Mouse (Mus musculus) embryo, embryonic 9.5 days (tissue): ENCODE data around the gene Pappa2.
A peak's percentile ranks its signal among the peaks of the same experiment; 100 is the strongest.

Source experiments
- DNase-seq: peaks from one replicate; pipeline ENCODE4 v3.0.0-alpha.2; 2017; ENCODE audit errors: extremely low spot score

Gene Pappa2

GRCm38 (mm10) chr1:158764727-158765126, 215.6 kb downstream of the Pappa2 start:
- no peak for DNase-seq

GRCm38 (mm10) chr1:158764211-158764610, 216.1 kb downstream of the Pappa2 start:
- no peak for DNase-seq

- no peak for DNase-seq
Measured at GRCm38 (mm10) chr1:158748356-158749096, 231.8 kb downstream of the Pappa2 start.

- no peak for DNase-seq
Measured at GRCm38 (mm10) chr1:158741449-158741848, 238.8 kb downstream of the Pappa2 start.

GRCm38 (mm10) chr1:158740949-158741348, 239.3 kb downstream of the Pappa2 start:
- DNase-seq = no peak

GRCm38 (mm10) chr1:158740161-158740766, 240.0 kb downstream of the Pappa2 start:
- DNase-seq = no peak

- DNase-seq = peak; percentile 6
Measured at GRCm38 (mm10) chr1:158739132-158739919, 241.0 kb downstream of the Pappa2 start.

GRCm38 (mm10) chr1:158732868-158733496, 247.3 kb downstream of the Pappa2 start:
- DNase-seq = no peak

- peak; percentile 59 for DNase-seq
Measured at GRCm38 (mm10) chr1:158713301-158714095, 266.8 kb downstream of the Pappa2 start.

GRCm38 (mm10) chr1:158701336-158701735, 279.0 kb downstream of the Pappa2 start:
- DNase-seq = no peak

- DNase-seq = no peak
Measured at GRCm38 (mm10) chr1:158700147-158700546, 280.1 kb downstream of the Pappa2 start.

- DNase-seq = no peak
Measured at GRCm38 (mm10) chr1:158699276-158699675, 281.0 kb downstream of the Pappa2 start.

GRCm38 (mm10) chr1:158697859-158698569, 282.3 kb downstream of the Pappa2 start:
- DNase-seq = no peak

GRCm38 (mm10) chr1:158697423-158697822, 282.9 kb downstream of the Pappa2 start:
- no peak for DNase-seq

GRCm38 (mm10) chr1:158687726-158688125, 292.6 kb downstream of the Pappa2 start:
- no peak for DNase-seq

- peak; percentile 53 for DNase-seq
Measured at GRCm38 (mm10) chr1:158669971-158670592, 310.2 kb downstream of the Pappa2 start.

- no peak for DNase-seq
Measured at GRCm38 (mm10) chr1:158666001-158666400, 314.3 kb downstream of the Pappa2 start.
